Mouse (Mus musculus) ES-CJ7 (cell line): ENCODE results near the gene Stard13.

Experiments
- DNase-seq: peaks from one replicate; pipeline ENCODE4 v3.0.0; 2011; ENCODE audit warnings: low read depth, low spot score

The Stard13 gene

GRCm38 (mm10) chr5:151022026-151022425, 211.6 kb downstream of the Stard13 start:
- DNase-seq = no peak

GRCm38 (mm10) chr5:151020831-151021230, 212.8 kb downstream of the Stard13 start:
- no peak for DNase-seq

GRCm38 (mm10) chr5:151020031-151020820, 213.4 kb downstream of the Stard13 start:
- no peak for DNase-seq

DNA sequence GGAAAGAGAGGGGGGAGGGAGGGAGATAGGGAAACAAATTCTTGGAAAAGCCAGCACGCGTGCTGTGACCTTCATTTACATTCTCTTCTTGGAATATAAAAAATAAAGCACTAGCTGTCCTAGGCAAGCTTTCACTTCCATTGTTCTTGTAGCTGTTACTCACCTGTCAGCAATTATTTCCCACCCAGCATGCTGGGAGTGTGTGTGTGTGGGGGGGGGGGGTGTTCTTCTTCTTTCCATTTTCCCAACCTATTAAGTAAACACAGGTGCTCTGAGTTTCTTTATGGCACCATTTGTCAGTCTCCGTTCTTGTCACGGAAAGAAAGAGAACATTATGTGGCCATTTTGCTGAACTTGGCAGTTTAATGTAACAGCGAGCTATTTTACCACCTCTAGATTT, 214.7 kb downstream of the Stard13 start:
- no peak for DNase-seq

- DNase-seq = no peak
Observed at GRCm38 (mm10) chr5:151018450-151018849, 215.2 kb downstream of the Stard13 start.

DNA sequence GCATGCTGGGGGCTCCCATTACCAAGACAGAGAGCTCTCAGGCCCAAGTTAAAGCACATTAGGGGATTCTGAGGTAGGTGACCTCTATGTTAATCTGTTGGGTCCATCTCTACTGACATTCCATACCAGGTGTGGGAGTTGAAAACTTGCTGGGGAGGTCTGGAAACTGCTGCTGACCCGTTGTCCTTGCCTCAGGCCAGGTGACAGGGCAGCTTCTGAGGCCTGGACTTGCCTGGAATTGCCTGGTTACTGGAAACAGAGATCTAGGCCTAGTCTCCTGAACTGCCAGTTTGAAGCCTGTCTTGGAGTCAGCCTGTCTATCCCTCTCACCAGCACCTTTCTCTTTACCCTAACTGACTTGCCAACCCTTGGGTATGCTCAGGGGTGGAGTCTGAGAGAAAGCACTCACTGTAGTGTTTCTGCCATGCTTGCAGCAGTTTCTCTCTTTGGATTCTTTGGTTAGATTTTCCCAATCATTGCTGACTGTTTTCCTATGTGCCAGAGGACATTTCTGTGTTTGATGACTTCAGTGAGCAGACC, 229.3 kb downstream of the Stard13 start:
- no peak for DNase-seq

- DNase-seq = no peak
Observed at GRCm38 (mm10) chr5:151002051-151002450, 231.6 kb downstream of the Stard13 start.

DNA sequence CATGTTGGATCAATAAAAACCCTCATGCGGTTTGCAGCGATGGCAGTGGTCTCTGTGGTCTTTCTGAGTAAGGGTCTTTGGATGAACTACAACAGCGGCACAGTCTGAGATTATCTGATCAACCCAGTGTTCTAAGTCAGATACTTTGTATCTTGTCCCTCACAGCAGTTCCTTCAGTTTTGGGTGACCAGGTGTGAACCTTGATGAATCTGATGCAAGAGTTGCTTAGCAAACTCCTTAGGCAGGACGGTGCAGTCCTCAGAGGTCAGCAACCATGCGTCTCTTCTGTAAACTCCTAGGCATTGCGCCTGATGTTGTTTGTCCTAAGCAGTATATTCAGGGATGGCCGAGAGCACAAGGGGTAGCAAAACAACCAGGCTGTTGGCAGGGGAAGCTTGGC, 232.5 kb downstream of the Stard13 start:
- no peak for DNase-seq

GRCm38 (mm10) chr5:150996586-150996985, 237.1 kb downstream of the Stard13 start:
- no peak for DNase-seq

GRCm38 (mm10) chr5:150994096-150994495, 239.5 kb downstream of the Stard13 start:
- DNase-seq = no peak
